Mouse (Mus musculus) 3T3-L1 (cell line): Measurements from ENCODE around the gene Pde4dip.

Source experiments
- DNase-seq: peaks from one replicate; pipeline ENCODE4 v3.0.0-alpha.2; 2015; ENCODE audit warnings: low read depth, low spot score

Pde4dip gene

GRCm38 (mm10) chr3:97686372-97687117 lies 202.0 kb downstream of the Pde4dip start:
- no peak for DNase-seq

GRCm38 (mm10) chr3:97683560-97684195 lies 204.8 kb downstream of the Pde4dip start:
- no peak for DNase-seq

GRCm38 (mm10) chr3:97682576-97682975 lies 205.9 kb downstream of the Pde4dip start:
- DNase-seq: no peak

GRCm38 (mm10) chr3:97682159-97682502 lies 206.4 kb downstream of the Pde4dip start:
- DNase-seq: no peak

- DNase-seq: peak; percentile 54
Observed at GRCm38 (mm10) chr3:97681321-97682158, 207.0 kb downstream of the Pde4dip start.

GRCm38 (mm10) chr3:97680631-97681320 lies 207.7 kb downstream of the Pde4dip start:
- DNase-seq: peak; percentile 23

GRCm38 (mm10) chr3:97678416-97678815 lies 210.1 kb downstream of the Pde4dip start:
- DNase-seq: no peak

GRCm38 (mm10) chr3:97676126-97676525 lies 212.4 kb downstream of the Pde4dip start:
- peak; percentile 53 for DNase-seq

- no peak for DNase-seq
Observed at GRCm38 (mm10) chr3:97674644-97675110, 213.8 kb downstream of the Pde4dip start, which contains the start of gene Gm17651. Gene Gm17651 (minus strand): TSS chr3:97674694.

GRCm38 (mm10) chr3:97667093-97667675 lies 221.3 kb downstream of the Pde4dip start:
- no peak for DNase-seq

- DNase-seq: no peak
Observed at GRCm38 (mm10) chr3:97666154-97666553, 222.4 kb downstream of the Pde4dip start.

GRCm38 (mm10) chr3:97665525-97665924 lies 223.0 kb downstream of the Pde4dip start:
- no peak for DNase-seq

GRCm38 (mm10) chr3:97661206-97661605 lies 227.3 kb downstream of the Pde4dip start:
- DNase-seq: no peak

- peak; percentile 69 for DNase-seq
Observed at GRCm38 (mm10) chr3:97659746-97660145, 228.8 kb downstream of the Pde4dip start.

GRCm38 (mm10) chr3:97658426-97659193 lies 229.9 kb downstream of the Pde4dip start:
- DNase-seq: peak; percentile 20

- peak; percentile 97 for DNase-seq
Observed at GRCm38 (mm10) chr3:97657655-97658411, 230.7 kb downstream of the Pde4dip start, which contains the start of gene Prkab2. Gene Prkab2 (plus strand): TSS chr3:97658193.

GRCm38 (mm10) chr3:97654901-97655300 lies 233.6 kb downstream of the Pde4dip start:
- peak; percentile 43 for DNase-seq

- DNase-seq: no peak
Observed at GRCm38 (mm10) chr3:97653781-97654180, 234.7 kb downstream of the Pde4dip start.

- DNase-seq: no peak
Observed at GRCm38 (mm10) chr3:97651604-97652003, 236.9 kb downstream of the Pde4dip start.
